Mouse (Mus musculus) T-cell, adult 2 months (primary cell): ENCODE measurements around the gene Fam222b.
"Not testable (repeated sequence)": the region's sequence is repeated elsewhere in the genome, so short reads cannot be mapped to it uniquely, and the experiment has no call there.

Experiments used
- DNase-seq: peaks from one replicate; pipeline ENCODE4 v3.0.0; 2022; ENCODE audit warnings: low spot score

Fam222b gene

DNA sequence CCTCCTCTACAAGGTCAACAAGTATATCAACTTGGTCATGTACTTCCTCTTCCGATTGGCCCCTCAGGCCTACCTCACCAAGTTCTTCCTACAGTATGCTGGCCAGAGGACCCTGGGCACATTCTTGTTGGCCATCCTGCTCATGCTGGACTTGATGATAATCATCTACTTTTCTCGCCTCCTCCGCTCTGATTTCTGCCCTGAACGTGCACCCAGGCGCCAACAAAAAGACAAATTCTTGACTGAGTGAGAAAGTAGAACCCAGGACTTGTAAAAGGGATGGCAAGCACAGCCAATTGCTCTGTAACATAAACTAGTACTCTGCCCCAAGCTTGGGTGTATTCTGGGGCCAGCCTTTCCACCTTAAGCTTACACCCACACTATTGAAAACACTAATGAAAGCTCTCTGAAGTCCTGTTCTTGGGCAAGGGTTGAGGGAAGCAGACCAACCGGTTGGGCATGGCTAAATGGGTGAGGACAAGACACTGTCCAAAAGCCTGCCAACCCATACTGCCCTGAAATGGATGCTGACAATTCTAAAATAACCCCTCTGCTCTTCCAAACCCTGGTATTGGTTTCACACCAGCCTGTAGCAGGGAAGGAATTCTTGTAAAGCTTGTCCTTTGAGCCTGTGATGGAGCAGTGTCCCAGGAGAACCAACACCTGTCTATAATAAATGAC is 85.8 kb downstream of the Fam222b start:
- no peak for DNase-seq

DNA sequence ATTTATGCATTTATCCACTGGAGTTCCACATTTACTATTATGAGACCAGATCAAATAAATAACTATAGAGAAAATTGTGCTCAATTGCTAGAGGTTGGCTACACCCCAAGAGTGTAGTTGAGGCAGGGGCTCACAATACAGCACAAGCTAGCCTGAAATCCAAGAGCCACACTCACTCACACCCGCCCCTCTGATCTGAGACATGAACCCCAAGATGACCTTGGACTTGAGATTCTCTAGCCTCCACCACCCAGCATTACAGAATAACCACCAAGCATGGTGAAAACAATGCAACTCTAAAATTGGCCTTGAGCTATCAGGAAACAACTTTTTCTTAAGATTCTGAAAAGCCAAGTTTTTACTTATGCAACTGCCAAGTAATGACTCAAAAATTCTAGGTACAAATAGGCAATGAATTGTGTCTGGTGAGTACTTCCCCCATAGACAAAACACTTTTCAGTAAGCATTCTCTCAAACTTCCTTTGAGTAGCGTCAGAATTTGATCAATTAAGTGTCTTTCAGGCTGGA is 87.4 kb downstream of the Fam222b start:
- no peak for DNase-seq

DNA sequence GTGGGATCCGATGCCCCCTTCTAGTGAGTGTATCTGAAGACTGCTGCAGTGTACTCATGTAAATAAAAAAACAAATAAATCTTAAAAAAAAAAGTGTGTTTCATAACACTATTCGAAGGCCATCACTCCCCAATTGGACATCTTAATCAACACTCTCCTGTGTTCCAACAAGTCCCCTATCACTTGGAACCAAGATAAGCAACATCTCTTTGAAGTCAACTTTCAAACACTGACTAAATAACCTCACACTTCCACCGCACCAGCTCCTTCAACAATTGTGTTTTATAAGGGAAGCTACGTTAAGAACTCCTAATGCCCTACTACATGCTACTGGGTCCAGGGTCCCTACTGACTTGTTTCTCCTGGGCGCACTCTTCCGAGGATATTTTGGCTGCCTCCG is 88.0 kb downstream of the Fam222b start:
- DNase-seq = no peak

DNA sequence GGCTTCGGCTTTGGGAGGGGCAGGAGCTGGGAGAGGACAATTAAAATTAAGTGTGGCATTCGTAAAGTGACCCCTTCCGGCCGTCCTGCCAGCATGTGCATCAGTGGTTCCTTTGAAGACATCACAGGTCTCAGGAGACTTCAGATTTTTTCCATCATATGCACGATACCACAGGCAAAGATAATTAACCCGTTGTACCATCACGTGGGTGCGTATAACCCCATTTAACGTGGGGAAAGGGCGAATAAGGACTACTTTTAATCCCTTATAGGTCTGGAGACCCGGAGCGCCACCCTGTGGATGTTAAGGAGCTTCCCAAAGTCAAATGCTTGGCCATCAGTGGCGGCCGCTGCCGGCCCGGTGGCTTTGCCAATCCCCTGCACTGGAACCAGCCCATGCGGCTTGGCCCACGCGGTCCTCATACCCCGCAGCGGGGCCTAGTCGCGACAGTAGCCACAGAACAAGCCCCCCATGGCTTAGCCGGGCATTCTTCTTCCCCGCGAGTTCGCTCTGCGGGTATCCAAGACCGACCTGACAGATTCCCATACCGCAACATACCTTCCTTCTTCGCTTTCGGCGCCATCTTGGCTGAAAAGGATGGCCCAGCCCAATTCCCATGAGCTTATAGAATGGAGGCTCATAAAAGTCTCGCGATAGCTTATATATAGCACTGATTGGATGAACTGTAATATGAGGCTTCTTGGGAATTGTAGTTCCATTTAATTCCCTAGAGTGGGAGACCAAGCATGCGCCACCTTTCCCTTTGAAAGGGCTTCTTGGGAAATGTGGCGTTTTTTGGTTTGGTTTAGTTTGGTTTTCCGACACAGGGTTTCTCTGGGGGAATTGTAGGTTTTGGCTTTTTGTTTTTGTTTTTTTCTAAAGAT is 88.7 kb downstream of the Fam222b start, which contains the start of gene Rpl23a:
Rpl23a (minus strand) TSS at position 624 of the 884 bp plus-strand sequence.
- peak; percentile 77 for DNase-seq

DNA sequence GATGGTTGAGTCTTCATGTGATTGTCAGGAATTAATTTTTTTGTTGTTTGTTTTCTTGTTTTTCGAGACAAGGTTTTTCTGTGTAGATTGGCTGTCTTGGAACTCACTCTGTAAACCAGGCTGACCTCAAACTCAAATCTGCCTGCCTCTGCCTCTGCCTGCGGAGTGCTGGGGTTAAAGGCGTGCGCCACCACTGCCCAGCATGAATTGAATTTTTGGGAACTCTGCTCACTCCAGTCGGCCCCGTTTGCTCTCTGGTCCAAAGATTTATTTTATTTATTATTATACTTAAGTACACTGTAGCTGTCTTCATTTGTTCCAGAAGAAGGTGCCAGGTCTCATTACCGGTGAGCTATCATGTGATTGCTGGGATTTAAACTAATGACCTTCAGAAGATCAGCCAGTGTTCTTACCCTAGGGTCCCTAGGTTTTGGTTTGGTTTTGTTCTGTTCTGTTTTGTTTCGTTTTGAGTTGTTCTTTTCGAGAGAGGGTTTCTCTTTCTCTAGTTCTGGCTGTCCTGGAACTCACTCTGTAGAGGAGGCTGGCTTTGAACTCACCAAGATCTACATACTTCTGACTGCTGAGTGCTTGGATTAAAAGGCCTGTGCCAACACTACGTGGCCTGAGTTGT is 89.5 kb downstream of the Fam222b start:
- DNase-seq = no peak

DNA sequence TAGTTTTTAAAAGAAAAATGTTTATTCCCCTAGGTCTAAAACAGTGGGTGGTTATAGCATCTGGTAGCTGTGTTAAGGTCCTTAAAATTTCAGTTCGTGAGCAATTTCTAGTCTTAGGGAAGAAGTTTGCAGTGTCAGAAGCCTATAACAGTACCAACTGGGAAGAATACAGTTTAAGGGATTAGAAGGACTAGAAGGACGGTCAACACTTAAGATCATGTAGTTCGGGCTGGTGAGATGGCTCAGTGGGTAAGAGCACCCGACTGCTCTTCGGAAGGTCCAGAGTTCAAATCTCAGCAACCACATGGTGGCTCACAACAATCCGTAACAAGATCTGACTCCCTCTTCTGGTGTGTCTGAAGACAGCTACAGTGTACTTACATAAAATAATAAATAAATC is 90.2 kb downstream of the Fam222b start:
- DNase-seq = not testable (repeated sequence)

DNA sequence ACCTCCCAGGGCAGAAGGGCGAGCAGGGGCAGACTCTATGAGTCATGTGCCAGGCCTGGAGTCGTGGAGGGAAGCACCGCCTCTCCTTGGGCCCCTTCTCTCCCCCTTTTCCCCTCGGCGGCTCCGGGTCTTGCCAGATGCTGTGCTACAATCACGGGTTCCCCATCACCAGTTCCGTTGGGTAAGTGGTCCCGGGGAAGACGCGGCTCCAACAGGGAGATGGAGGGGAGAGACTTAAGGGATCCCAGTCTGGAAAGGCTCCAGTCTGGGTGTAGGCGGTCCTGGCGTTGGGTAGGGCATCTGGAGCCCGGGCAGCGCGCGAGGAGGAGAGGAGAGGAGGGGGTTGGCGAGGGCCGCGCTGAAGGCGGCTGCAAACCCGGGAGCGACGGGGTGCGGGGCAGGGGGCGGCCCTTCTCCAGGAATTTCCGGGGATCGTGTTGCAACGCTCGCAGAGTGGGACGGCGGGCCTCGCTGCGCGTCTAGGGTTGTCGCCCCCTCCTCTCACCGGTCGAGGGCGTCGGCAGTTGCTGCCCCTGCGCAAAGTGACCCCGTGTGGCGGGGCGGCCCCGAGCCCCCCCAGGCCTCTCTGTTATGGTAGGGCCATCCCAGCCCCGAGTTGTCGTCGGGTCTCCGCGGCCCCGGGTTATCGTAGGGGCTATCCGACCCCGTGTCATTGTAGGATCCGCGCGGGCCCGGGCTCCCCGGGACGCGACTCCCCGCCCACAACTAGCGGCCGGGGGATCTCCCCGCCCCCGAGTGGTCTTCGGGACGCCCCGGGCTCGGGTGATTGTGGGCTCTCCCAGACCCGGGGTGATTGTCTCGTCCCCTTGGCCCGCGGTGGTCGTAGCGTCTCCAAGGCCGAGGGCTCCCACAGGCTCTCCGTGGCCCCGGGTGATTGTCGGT is 94.1 kb downstream of the Fam222b start, which contains the start of gene Rab34:
Rab34 (plus strand) TSS at position 100 of the 903 bp plus-strand sequence.
- DNase-seq = no peak

DNA sequence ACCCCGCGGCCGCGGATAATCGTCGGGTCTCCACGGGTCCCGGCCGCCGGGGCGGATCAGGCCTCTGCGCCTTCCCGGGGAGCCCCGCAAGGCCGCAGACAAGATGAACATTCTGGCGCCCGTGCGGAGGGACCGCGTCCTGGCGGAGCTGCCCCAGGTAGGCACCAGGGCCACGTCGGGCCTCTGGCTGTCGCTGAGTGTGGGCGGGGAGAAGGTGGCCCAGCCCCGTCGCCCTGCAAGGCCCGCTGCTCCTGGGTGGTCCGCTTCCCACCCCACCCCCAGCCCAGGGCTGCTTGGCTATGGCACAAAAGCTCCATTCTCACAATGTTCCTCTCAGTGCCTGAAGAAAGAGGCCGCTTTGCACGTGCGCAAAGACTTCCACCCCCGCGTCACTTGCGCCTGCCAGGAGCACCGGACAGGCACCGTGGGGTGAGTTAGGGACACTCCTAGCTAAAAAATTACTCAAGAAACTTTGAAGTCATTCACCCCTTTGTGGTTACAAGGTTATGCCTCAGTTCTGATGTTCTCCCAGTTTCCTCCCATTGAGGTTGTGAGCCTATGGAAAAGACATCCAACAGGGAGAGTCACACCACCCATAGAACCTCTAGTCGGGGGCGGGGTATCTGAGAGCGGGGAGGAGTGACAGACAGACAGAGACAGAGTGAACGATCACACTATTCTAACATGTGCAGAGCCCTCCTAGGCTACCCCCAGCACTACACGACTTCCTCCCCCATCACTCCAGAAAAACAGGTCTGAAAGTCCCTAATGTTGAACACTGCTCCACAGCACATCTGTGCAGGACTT is 95.0 kb downstream of the Fam222b start:
- DNase-seq = peak; percentile 31

DNA sequence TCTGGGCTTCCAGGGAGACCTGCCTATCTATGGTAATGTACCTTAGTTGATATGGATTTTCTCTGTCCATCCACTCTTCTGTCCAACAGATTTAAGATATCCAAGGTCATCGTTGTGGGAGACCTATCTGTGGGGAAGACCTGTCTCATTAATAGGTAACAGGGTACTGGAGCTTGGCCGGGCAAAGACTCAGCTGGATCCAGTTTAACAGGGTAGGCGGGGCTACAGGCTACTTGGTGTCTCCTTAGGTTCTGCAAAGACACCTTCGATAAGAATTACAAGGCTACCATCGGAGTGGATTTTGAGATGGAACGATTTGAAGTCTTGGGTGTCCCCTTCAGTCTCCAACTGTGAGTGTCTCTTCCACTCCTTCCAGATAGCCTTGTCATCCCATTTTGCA is 95.6 kb downstream of the Fam222b start:
- DNase-seq = no peak

DNA sequence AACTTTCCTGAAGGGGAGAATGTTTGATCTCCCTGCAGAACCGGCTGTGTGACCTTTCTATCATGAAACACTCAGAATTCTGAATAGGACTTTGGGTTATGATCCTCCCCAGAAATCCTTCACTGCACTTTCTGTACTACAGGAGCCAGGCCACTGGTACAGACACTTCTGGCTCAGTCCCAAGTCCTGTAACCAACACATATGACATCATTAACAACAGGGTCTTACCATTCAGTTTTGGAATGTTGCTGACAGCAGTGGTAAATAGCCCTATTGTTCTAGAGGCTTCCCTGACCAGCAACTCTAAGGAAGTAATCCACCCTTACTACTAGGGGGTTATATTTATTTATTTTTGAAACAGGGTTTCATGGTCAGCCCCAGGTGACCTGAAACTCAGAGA is 98.7 kb downstream of the Fam222b start, which contains the start of gene Proca1:
Proca1 (plus strand) TSS at position 280 of the 400 bp plus-strand sequence.
- DNase-seq = no peak

DNA sequence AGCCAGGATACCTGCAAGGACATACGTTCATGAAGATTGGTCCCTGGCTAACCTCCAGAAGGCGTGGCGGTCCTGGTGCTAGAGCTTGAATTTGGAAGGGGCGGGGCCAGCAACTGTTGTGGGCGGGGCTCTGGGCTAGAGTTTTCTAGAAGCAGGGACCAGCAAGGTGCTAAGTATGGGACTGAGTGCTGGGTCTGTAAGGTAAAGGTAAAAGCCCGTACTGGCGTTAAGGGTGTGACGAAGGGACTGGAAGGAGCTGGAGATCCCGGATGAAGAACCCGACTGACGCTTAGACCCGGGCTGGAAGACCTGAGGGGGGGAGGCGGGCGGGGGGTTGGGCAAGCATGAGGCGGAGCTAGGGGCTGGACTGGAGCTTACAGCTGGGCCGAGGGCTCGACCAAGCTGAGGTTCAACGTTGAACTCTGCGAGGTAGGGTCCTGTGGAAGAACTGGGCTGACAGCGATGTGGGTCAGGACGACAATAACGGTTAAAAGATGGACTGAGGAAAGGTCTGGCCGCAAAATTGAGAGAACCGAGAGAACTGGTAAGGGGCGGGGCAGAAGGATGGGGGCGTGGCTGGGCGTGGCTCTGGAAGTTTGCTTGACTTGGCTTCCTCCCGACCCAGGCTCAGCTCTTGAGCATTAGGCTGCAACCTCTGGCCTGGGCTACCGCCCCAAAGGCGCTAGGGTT is 100.1 kb downstream of the Fam222b start:
- DNase-seq = peak; percentile 48

DNA sequence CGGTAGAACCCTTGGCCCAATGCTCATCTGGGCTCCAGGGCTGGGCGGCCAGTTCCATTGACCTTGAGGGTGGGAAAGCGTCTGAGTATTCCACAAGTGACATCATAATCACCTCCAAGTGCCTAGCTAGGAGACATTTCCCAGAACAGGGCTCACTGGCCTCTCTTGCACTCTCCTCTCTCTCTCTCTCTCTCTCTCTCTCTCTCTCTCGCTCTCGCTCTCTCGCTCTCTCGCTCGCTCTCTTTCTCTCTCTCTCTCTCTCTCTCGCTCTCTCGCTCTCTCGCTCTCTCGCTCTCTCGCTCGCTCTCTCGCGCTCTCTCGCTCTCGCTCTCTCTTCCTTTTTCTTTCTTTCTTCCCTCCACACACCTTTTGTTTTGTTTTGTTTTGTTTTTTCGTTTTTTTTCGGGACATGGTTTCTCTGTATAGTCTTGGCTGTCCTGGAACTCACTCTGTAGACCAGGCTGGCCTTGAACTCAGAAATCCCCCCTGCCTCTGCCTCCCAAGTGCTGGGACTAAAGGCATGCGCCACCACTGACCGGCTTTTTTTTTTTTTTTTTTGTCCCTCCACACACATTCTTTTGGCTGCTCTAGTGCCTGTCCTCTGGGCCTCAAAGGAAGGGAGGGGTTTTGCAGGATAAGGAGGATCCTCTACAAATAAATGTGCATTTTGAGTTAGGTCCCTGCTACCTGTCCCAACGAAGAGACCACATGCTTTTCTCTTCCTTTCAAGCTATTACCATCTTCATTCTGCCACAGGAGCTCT is 100.8 kb downstream of the Fam222b start:
- DNase-seq = no peak

DNA sequence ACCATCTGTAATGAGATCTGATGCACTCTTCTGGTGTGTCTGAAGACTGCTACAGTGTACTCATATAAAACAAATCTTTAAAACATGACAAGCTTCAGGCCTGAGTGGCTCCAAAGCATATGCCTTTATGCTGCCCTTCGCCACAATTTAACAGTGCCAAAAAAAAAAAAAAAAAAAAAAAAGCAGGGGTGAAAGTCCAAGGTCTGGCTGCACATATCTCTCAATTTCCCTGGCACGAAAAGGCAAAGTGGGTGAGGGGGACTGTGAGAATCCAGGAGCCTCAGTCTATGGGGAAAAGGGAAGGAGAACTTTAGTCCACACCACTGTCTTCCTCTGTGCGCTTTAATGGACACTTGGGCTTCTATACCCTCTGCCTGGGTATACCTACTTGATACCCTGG is 107.9 kb downstream of the Fam222b start:
- no peak for DNase-seq

DNA sequence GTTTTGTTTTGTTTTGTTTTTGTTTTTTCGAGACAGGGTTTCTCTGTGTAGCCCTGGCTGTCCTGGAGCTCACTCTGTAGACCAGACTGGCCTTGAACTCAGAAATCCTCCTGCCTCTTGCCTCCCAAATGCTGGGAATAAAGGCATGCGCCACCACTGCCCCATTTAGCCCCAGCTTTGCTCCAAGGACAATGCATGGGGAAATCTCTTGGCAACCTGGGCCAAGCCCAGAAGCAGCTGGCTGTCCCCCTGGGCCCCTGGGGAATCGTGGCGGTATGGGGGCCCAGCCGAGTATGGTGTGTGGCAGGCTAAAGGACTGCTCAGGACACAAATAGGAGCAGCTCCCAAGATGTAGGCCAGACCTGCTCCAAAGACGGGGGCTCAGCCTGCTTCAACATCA is 109.8 kb downstream of the Fam222b start:
- DNase-seq = no peak

DNA sequence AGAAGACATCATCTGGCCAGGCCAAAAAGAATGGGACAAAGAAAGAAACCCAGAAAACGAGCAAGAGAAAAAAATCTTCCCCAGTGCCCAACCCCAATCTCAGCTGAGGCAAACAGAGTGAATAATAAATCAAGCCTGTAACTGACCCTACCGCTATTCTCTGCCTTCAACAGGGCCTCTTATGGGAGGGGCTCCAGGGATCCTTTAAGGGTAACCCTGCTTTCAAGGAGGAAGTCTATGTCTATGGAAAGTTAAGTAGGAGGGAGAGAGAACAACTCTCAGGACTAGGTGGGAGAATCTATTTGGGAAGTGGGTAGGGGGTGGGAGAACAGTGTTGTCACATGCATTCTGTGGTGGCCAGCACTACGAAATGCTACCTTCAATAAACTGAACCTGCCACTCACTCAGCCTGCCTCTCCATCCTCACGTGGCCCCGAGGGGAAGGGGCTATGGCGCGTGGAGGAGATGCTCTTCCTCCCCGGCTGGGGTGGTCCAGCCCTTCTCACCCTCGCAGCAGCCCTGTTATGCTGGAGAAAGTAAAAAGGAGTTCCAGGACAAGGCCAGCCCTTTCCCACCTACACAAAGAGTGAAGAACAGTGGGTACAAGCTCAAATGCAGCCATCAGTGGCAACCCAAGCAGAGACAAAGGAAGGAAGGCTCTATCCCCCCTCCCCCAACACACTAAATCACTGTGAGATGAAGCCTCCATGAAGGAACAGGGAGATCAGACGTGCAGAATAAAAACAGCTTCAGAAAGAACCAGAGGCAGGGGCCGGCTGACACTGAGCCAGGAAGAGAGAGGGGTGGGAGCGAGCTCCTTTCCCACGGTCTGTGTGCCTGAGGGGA is 111.1 kb downstream of the Fam222b start:
- DNase-seq = no peak
